Mouse (Mus musculus) embryonic facial prominence, embryonic 14.5 days (tissue): ENCODE measurements around the gene Cbln1. TPM values are rescaled to one million over a fixed set of nuclear protein-coding genes. Genes with fewer than 3 reads are reported as not detected.
A peak's percentile ranks its signal among the peaks of the same experiment; 100 is the strongest.

Experiments used
- ATAC-seq: fragments of 200-750 bp; cut with Nextera tagmentation; 2 replicates; pipeline ENCODE4 v1.8.0; 2017; ENCODE audit warnings: low read depth, moderate number of reproducible peaks, moderate TSS enrichment
- DNase-seq: peaks from one replicate; pipeline ENCODE4 v3.0.0-alpha.2; 2015; ENCODE audit warnings: low spot score
- H3K27ac ChIP-seq: fragments of 300-500 bp; sonication (generic); replicated peaks from 2 replicates; pipeline ENCODE4 v1.5.1; 2014; ENCODE audit warnings: low read depth, mild to moderate bottlenecking, low read length, moderate library complexity
- H3K27me3 ChIP-seq: fragments of 300-500 bp; sonication (generic); replicated peaks from 2 replicates; pipeline ENCODE4 v1.6.1; 2014; ENCODE audit warnings: low read length; ENCODE audit not compliant: control insufficient read depth, insufficient read depth
- H3K36me3 ChIP-seq: fragments of 300-500 bp; sonication (generic); 2 replicates; pipeline ENCODE4 v1.6.1; 2014; ENCODE audit warnings: low read length, mixed read lengths; ENCODE audit not compliant: control insufficient read depth, insufficient read depth
- H3K4me1 ChIP-seq: fragments of 300-500 bp; sonication (generic); 2 replicates; pipeline ENCODE4 v1.6.1; 2014; ENCODE audit warnings: antibody characterized with exemption, low read length; ENCODE audit not compliant: control insufficient read depth, insufficient read depth
- H3K4me2 ChIP-seq: fragments of 300-500 bp; sonication (generic); 2 replicates; pipeline ENCODE4 v1.6.1; 2014; ENCODE audit warnings: low read depth, mild to moderate bottlenecking, low read length, moderate library complexity, mixed read lengths
- H3K4me3 ChIP-seq: fragments of 300-500 bp; sonication (generic); 2 replicates; pipeline ENCODE4 v1.5.1; 2014; ENCODE audit warnings: low read depth, mild to moderate bottlenecking, low read length
- H3K9ac ChIP-seq: fragments of 300-500 bp; sonication (generic); 2 replicates; pipeline ENCODE4 v1.6.1; 2014; ENCODE audit warnings: low read depth, mild to moderate bottlenecking, low read length, moderate library complexity, mixed read lengths
- H3K9me3 ChIP-seq: fragments of 300-500 bp; sonication (generic); 2 replicates; pipeline ENCODE4 v1.6.1; 2016; ENCODE audit warnings: low read length; ENCODE audit not compliant: control insufficient read depth
- WGBS: fragments of 180-500 bp; shearing (Covaris S2); extraction: QIAGEN DNeasy Blood & Tissue Kit; methylation state at CpG from one replicate; pipeline ENCODE4 v1.1.7; 2014; 5-methylcytosine and 5-hydroxymethylcytosine counted together
- polyA plus RNA-seq: library from polyadenylated mRNA; unstranded; fragments of >200 nt; fragmentation: Nextera tagmentation; extraction: Ambion mirVana; gene quantifications from 2 replicates; pipeline ENCODE4 v1.2.1, GENCODE M21; 2014

Gene Cbln1
- polyA plus RNA-seq, 1 experiment from 2014 or later = 0.79 TPM

GRCm38 (mm10) chr8:87473314-87473713, 905 bp upstream of the Cbln1 start:
- under 1% methylated on average over 29 of the region's 30 CpGs for WGBS
- Histone ChIP-seq H3K9ac (0 out of 2 replicates have a peak overlapping the region, but pooled peaks have one; percentile 19), H3K9me3 (no peaks in the 10 kb centered on the region), H3K4me1 (peaks cover 30% of the 10 kb centered on the region), H3K27me3 (peaks cover 82% of the 10 kb centered on the region), H3K4me2 (peak overlapping the region; percentile 97), H3K4me3 (peak overlapping the region; percentile 52), H3K36me3 (no peaks in the 10 kb centered on the region), H3K27ac (no peak overlapping the region)
- DNase-seq (no peak), ATAC-seq (no peak)

GRCm38 (mm10) chr8:87471603-87472270, 672 bp downstream of the Cbln1 start:
- peak overlapping the region; percentile 52 for H3K4me3 ChIP-seq
- H3K36me3 ChIP-seq = no peaks in the 10 kb centered on the region
- peaks cover 30% of the 10 kb centered on the region for H3K4me1 ChIP-seq
- DNase-seq = no peak
- H3K9me3 ChIP-seq = no peaks in the 10 kb centered on the region
- H3K27me3 ChIP-seq = peaks cover 95% of the 10 kb centered on the region
- H3K9ac ChIP-seq = peak overlapping the region; percentile 58
- H3K27ac ChIP-seq = no peak overlapping the region
- WGBS = 1% methylated on average over 20 of the region's 36 CpGs
- peak; percentile 20; the same call in 1 of the 2 replicates for ATAC-seq
- peak overlapping the region; percentile 97 for H3K4me2 ChIP-seq

GRCm38 (mm10) chr8:87470834-87471602, 1.4 kb downstream of the Cbln1 start:
- Histone ChIP-seq H3K27ac (no peak overlapping the region), H3K9me3 (no peaks in the 10 kb centered on the region), H3K27me3 (peaks cover 98% of the 10 kb centered on the region), H3K4me2 (peak overlapping the region; percentile 43), H3K4me1 (peaks cover 30% of the 10 kb centered on the region), H3K36me3 (no peaks in the 10 kb centered on the region), H3K4me3 (peak overlapping the region; percentile 52), H3K9ac (no peak overlapping the region)
- DNase-seq (no peak), ATAC-seq (no peak)
- 1% methylated on average over 31 of the region's 32 CpGs for WGBS

- Histone ChIP-seq H3K27me3 (peaks cover 94% of the 10 kb centered on the region), H3K4me1 (peaks cover 30% of the 10 kb centered on the region), H3K27ac (no peak overlapping the region), H3K4me3 (peak overlapping the region; percentile 52), H3K4me2 (peak overlapping the region; percentile 43), H3K36me3 (no peaks in the 10 kb centered on the region), H3K9ac (no peak overlapping the region), H3K9me3 (no peaks in the 10 kb centered on the region)
- WGBS = 2% methylated on average over 52 of the region's 59 CpGs
- DNase-seq (no peak), ATAC-seq (no peak)
Measured at GRCm38 (mm10) chr8:87469931-87470833, 2.2 kb downstream of the Cbln1 start.

GRCm38 (mm10) chr8:87468958-87469815, 3.2 kb downstream of the Cbln1 start:
- Histone ChIP-seq H3K4me1 (peaks cover 30% of the 10 kb centered on the region), H3K9me3 (no peaks in the 10 kb centered on the region), H3K4me2 (peak overlapping the region; percentile 37), H3K9ac (no peak overlapping the region), H3K36me3 (no peaks in the 10 kb centered on the region), H3K27ac (no peak overlapping the region), H3K27me3 (peaks cover 91% of the 10 kb centered on the region), H3K4me3 (peak overlapping the region; percentile 52)
- ATAC-seq (no peak), DNase-seq (no peak)
- 2% methylated on average over 45 of the region's 45 CpGs for WGBS

- WGBS = 1% methylated on average over 23 of the region's 23 CpGs
- Histone ChIP-seq H3K4me3 (peak overlapping the region; percentile 23), H3K4me1 (peaks cover 30% of the 10 kb centered on the region), H3K27me3 (peaks cover 84% of the 10 kb centered on the region), H3K9me3 (no peaks in the 10 kb centered on the region), H3K27ac (no peak overlapping the region), H3K9ac (no peak overlapping the region), H3K4me2 (peak overlapping the region; percentile 37), H3K36me3 (no peaks in the 10 kb centered on the region)
- ATAC-seq = no peak
- no peak for DNase-seq
Measured at GRCm38 (mm10) chr8:87468416-87468957, 3.9 kb downstream of the Cbln1 start.

- H3K27me3 ChIP-seq = peaks cover 78% of the 10 kb centered on the region
- H3K36me3 ChIP-seq = no peaks in the 10 kb centered on the region
- DNase-seq (no peak), ATAC-seq (no peak)
- H3K4me3 ChIP-seq = no peak overlapping the region
- H3K9ac ChIP-seq = no peak overlapping the region
- H3K4me1 ChIP-seq = peaks cover 25% of the 10 kb centered on the region
- H3K4me2 ChIP-seq = no peak overlapping the region
- 18% methylated on average over 3 of the region's 3 CpGs for WGBS
- no peaks in the 10 kb centered on the region for H3K9me3 ChIP-seq
- H3K27ac ChIP-seq = no peak overlapping the region
Measured at GRCm38 (mm10) chr8:87467906-87468305, 4.5 kb downstream of the Cbln1 start.
